Mouse (Mus musculus): Measurements from ENCODE around the gene Ghrhr. TPM values are rescaled to one million over a fixed set of nuclear protein-coding genes. Genes with fewer than 3 reads are reported as not detected.

Ghrhr gene
- total and polyA plus RNA-seq, 3 experiments = not detected

DNA sequence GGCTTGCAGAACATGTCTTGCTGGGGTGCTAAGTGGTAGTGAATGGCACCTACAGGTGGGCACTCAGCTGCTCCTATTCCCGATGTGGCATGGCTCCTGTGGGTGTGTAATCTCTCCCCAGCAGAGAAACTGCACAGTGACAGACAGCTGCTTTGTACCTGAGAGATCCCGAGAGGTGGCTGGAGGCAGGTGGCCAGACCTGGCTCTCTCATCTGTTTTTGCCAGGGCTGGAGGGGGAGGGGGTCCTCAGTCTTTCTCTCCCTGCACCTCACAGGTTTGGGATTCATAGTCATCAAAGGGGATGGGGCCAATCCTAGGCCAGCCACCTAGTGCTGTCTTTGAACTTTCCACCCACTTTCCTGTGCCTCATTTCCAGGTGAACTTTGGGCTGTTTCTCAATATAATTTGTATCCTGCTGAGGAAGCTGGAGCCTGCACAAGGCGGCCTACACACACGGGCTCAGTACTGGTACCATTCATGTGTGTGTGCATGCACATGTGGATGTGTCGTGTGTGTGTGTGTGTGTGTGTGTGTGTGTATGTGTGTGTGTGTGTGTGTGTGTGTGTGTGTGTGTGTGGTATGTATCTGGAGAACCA, 8.4 kb downstream of the Ghrhr start:
- TF ChIP-seq RAD21 (IDR thresholded peaks at IDR 0.05; ENCODE audit: low read depth, low read length) = no peak
- no peak for TF ChIP-seq HCFC1 (IDR thresholded peaks at IDR 0.05; ENCODE audit: low read depth, low read length)
- no peak for TF ChIP-seq ETS1 (IDR thresholded peaks at IDR 0.05; ENCODE audit: low read depth, low read length)
- TF ChIP-seq RCOR1 (IDR thresholded peaks at IDR 0.05; ENCODE audit: low read depth, low read length) = no peak
- TF ChIP-seq MAZ (IDR thresholded peaks at IDR 0.05; ENCODE audit: low read depth, low read length) = no peak
- no peak for TF ChIP-seq SIN3A (IDR thresholded peaks at IDR 0.05; ENCODE audit: low read length)
- no peak for TF ChIP-seq TCF12 (IDR thresholded peaks at IDR 0.05; ENCODE audit: low read depth, low read length)
- TF ChIP-seq JUND (IDR thresholded peaks at IDR 0.05; ENCODE audit: low read depth, low read length) = no peak
- no peak for TF ChIP-seq GABPA (IDR thresholded peaks at IDR 0.05; ENCODE audit: low read depth, low read length)
- no peak for TF ChIP-seq UBTF (IDR thresholded peaks at IDR 0.05; ENCODE audit: borderline replicate concordance, insufficient read depth, low read depth, low read length)
- no peak for TF ChIP-seq POLR2A (IDR thresholded peaks at IDR 0.05; ENCODE audit: control insufficient read depth in 1 of 2, insufficient read depth in 1 of 2, low read depth in 1 of 2, low read length in 2 of 2, poor library complexity in 1 of 2)
- no peak for TF ChIP-seq E2F4 (IDR thresholded peaks at IDR 0.05; ENCODE audit: borderline replicate concordance, low read depth, low read length)
- no peak for TF ChIP-seq MAX (IDR thresholded peaks at IDR 0.05; ENCODE audit: low read length)
- TF ChIP-seq ZNF384 (IDR thresholded peaks at IDR 0.05; ENCODE audit: low read depth, low read length) = no peak
- TF ChIP-seq NELFE (IDR thresholded peaks at IDR 0.05; ENCODE audit: low read depth, low read length) = no peak
- TF ChIP-seq POLR2AphosphoS5 (IDR thresholded peaks at IDR 0.05; ENCODE audit: borderline replicate concordance, low read depth, low read length) = no peak
- TF ChIP-seq GATA1 (IDR thresholded peaks at IDR 0.05; ENCODE audit: low read depth, low read length) = no peak
- no peak for TF ChIP-seq ZC3H11A (IDR thresholded peaks at IDR 0.05; ENCODE audit: low read depth, low read length)
- no peak for TF ChIP-seq ELF1 (IDR thresholded peaks at IDR 0.05; ENCODE audit: low read depth, low read length)
- no peak overlapping the region for H3K9ac ChIP-seq (ENCODE audit: control insufficient read depth, low read depth, low read length, poor library complexity, severe bottlenecking)
- H3K27ac ChIP-seq (ENCODE audit: control insufficient read depth, low read depth, low read length) = no peak overlapping the region
- no peak overlapping the region for H3K4me3 ChIP-seq (ENCODE audit: control insufficient read depth in 1 of 2, insufficient read depth in 1 of 2, low read depth in 2 of 2, low read length in 2 of 2)
- no peaks in the 10 kb centered on the region for H3K36me3 ChIP-seq (ENCODE audit: control insufficient read depth in 1 of 2, insufficient read depth in 2 of 2, low read length in 2 of 2)
- DNase-seq (ENCODE audit: low read depth, low spot score) = no peak
- no peaks in the 10 kb centered on the region for H3K79me2 ChIP-seq (ENCODE audit: control insufficient read depth, insufficient read depth, low read length, poor library complexity)
- H3K4me1 ChIP-seq (ENCODE audit: control insufficient read depth in 1 of 2, insufficient read depth in 2 of 2, low read length in 2 of 2) = no peaks in the 10 kb centered on the region
- H3K9me3 ChIP-seq (replicated peaks; ENCODE audit: insufficient read depth, low read length) = no peaks in the 10 kb centered on the region
- no peaks in the 10 kb centered on the region for H3K27me3 ChIP-seq (ENCODE audit: control insufficient read depth in 1 of 2, insufficient read depth in 2 of 2, low read length in 2 of 2)

DNA sequence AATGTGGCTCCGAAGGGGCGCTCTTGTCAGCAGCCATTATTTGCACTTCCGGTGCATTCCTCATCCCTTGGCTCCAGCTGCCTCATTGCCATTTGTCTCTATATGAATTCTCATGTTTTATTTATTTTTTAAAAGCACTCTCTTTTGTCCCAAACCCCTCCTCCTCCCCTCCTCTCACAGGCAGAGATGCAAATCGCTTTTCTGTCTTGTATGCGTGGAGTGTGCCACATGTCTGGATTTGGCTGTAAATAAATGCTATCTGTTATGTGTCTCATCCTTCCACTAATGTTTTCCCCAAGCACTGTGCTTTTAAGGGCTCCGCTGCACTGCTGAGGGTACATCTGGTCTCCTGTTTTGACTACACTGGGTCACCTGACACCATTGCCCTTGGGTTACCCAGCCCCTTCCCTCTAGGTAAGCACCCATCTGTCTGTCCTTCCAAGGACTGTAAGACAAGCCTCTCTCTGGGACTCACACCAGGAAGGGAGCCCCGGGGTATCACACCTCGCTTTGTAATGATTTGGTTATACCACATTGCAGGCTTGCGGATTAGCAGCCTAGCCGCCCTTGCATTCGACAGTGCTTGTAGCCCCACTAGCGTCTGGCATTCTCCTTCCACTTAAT, 12.6 kb downstream of the Ghrhr start:
- no peak for TF ChIP-seq SIN3A (IDR thresholded peaks at IDR 0.05; ENCODE audit: low read length)
- no peak for TF ChIP-seq USF2 (IDR thresholded peaks at IDR 0.05; ENCODE audit: borderline replicate concordance in 1 of 2, insufficient read depth in 1 of 2, low read depth in 1 of 2, low read length in 2 of 2)
- no peak for TF ChIP-seq ZKSCAN1 (IDR thresholded peaks at IDR 0.05; ENCODE audit: low read depth, low read length)
- no peak for TF ChIP-seq ZMIZ1 (IDR thresholded peaks at IDR 0.05; ENCODE audit: low read depth, low read length)
- no peak for TF ChIP-seq RCOR1 (IDR thresholded peaks at IDR 0.05; ENCODE audit: low read depth, low read length)
- no peak for TF ChIP-seq MYC (IDR thresholded peaks at IDR 0.05; ENCODE audit: low read depth, low read length)
- no peak for TF ChIP-seq BHLHE40 (IDR thresholded peaks at IDR 0.05; ENCODE audit: borderline replicate concordance, low read depth, low read length)
- no peak for TF ChIP-seq MAX (IDR thresholded peaks at IDR 0.05; ENCODE audit: low read length)
- no peak for TF ChIP-seq POLR2AphosphoS2 (IDR thresholded peaks at IDR 0.05; ENCODE audit: low read length)
- TF ChIP-seq NRF1 (IDR thresholded peaks at IDR 0.05; ENCODE audit: insufficient read depth, low read depth, low read length, poor library complexity, severe bottlenecking) = no peak
- TF ChIP-seq SMC3 (IDR thresholded peaks at IDR 0.05; ENCODE audit: low read depth, low read length) = no peak
- TF ChIP-seq MAFK (IDR thresholded peaks at IDR 0.05; ENCODE audit: borderline replicate concordance, low read depth, low read length) = no peak
- TF ChIP-seq GATA1 (IDR thresholded peaks at IDR 0.05; ENCODE audit: low read depth, low read length) = no peak
- no peak for TF ChIP-seq RAD21 (IDR thresholded peaks at IDR 0.05; ENCODE audit: low read depth, low read length)
- no peak for TF ChIP-seq JUND (IDR thresholded peaks at IDR 0.05; ENCODE audit: low read depth, low read length)
- no peak for TF ChIP-seq POLR2AphosphoS5 (IDR thresholded peaks at IDR 0.05; ENCODE audit: borderline replicate concordance, low read depth, low read length)
- Histone ChIP-seq H3K27ac (ENCODE audit: control insufficient read depth, low read depth, low read length) (no peak overlapping the region), H3K4me1 (ENCODE audit: control insufficient read depth in 1 of 2, insufficient read depth in 2 of 2, low read length in 2 of 2) (no peaks in the 10 kb centered on the region), H3K36me3 (ENCODE audit: control insufficient read depth in 1 of 2, insufficient read depth in 2 of 2, low read length in 2 of 2) (no peaks in the 10 kb centered on the region), H3K4me3 (ENCODE audit: control insufficient read depth in 1 of 2, insufficient read depth in 1 of 2, low read depth in 2 of 2, low read length in 2 of 2) (no peak overlapping the region), H3K9me3 (replicated peaks; ENCODE audit: insufficient read depth, low read length) (no peaks in the 10 kb centered on the region), H3K79me2 (ENCODE audit: control insufficient read depth, insufficient read depth, low read length, poor library complexity) (no peaks in the 10 kb centered on the region), H3K9ac (ENCODE audit: control insufficient read depth, low read depth, low read length, poor library complexity, severe bottlenecking) (no peak overlapping the region), H3K27me3 (ENCODE audit: control insufficient read depth in 1 of 2, insufficient read depth in 2 of 2, low read length in 2 of 2) (no peaks in the 10 kb centered on the region)
- DNase-seq (ENCODE audit: low read depth, low spot score) = no peak
